Mouse (Mus musculus) CH12.LX (cell line): ENCODE measurements around the gene Gm49388. TPM values are rescaled to one million over a fixed set of nuclear protein-coding genes. Genes with fewer than 3 reads are reported as not detected.
A peak's percentile ranks its signal among the peaks of the same experiment; 100 is the strongest.

Experiments used
- DNase-seq: peaks from one replicate; pipeline ENCODE4 v3.0.0-alpha.2; 2013; ENCODE audit errors: extremely low read depth
- H3K27ac ChIP-seq: 2 replicates; pipeline ENCODE4 v1.5.1; 2012; ENCODE audit warnings: low read depth, mild to moderate bottlenecking, control low read depth, moderate library complexity; ENCODE audit not compliant: insufficient read depth
- H3K27me3 ChIP-seq: replicated peaks from 2 replicates; pipeline ENCODE3; 2012; ENCODE audit warnings: inconsistent platforms
- H3K36me3 ChIP-seq, 2 experiments: replicated peaks in 1 of 2; 2 replicates each; pipeline versions ENCODE3 to v1.6.1; 2012; ENCODE audit warnings: inconsistent platforms in 1 of 2, low read length in 1 of 2, mild to moderate bottlenecking in 1 of 2, mixed read lengths in 1 of 2, moderate library complexity in 1 of 2; ENCODE audit not compliant: control insufficient read depth in 1 of 2, insufficient read depth in 1 of 2
- H3K4me1 ChIP-seq, 2 experiments: 2 replicates each; pipeline ENCODE4 v1.6.1; 2012; ENCODE audit warnings: inconsistent platforms in 1 of 2, moderate library complexity in 1 of 2; ENCODE audit not compliant: insufficient read depth in 2 of 2, control insufficient read depth in 1 of 2
- H3K4me2 ChIP-seq: 2 replicates; pipeline ENCODE4 v1.6.1; 2012; ENCODE audit warnings: low read depth, mild to moderate bottlenecking, control low read depth; ENCODE audit not compliant: poor library complexity, insufficient read depth, severe bottlenecking
- H3K4me3 ChIP-seq, 3 experiments: fragments of 150-350 bp in 1 of 3; sonication (generic) in 1 of 3; replicated peaks in 1 of 3; 2 replicates each; pipeline versions ENCODE3 to v1.5.1; 2011 to 2012; ENCODE audit warnings: low read depth in 2 of 3, low read length in 2 of 3, mild to moderate bottlenecking in 2 of 3, moderate library complexity in 2 of 3, control low read depth in 1 of 3, improper control_type of control experiment in 1 of 3, inconsistent platforms in 1 of 3, mixed read lengths in 1 of 3; ENCODE audit not compliant: poor library complexity in 1 of 3
- H3K79me2 ChIP-seq: replicated peaks from 2 replicates; pipeline ENCODE4 v1.6.1; 2012; ENCODE audit warnings: mild to moderate bottlenecking, moderate library complexity; ENCODE audit not compliant: control insufficient read depth, poor library complexity, insufficient read depth, severe bottlenecking; ENCODE audit errors: extremely low read depth
- H3K9ac ChIP-seq: 2 replicates; pipeline ENCODE4 v1.6.1; 2012; ENCODE audit warnings: low read depth, mild to moderate bottlenecking, control low read depth, moderate library complexity; ENCODE audit not compliant: insufficient read depth
- H3K9me3 ChIP-seq: replicated peaks from 2 replicates; pipeline ENCODE3; 2012; ENCODE audit warnings: low read length, inconsistent platforms, mixed read lengths
- CHD1 ChIP-seq: IDR thresholded peaks from 2 replicates; pipeline ENCODE4 v1.6.1; 2012; ENCODE audit warnings: low read depth, low read length, improper control_type of control experiment, inconsistent platforms
- CTCF ChIP-seq, 2 experiments: IDR thresholded peaks in 1 of 2; conservative IDR thresholded peaks in 1 of 2; 2 replicates each; pipeline ENCODE4 v1.5.1; 2011 to 2012; ENCODE audit warnings: low read depth in 2 of 2, low read length in 2 of 2, improper control_type of control experiment in 1 of 2, inconsistent platforms in 1 of 2, mild to moderate bottlenecking in 1 of 2, moderate library complexity in 1 of 2
- EP300 ChIP-seq: IDR thresholded peaks from 2 replicates; pipeline ENCODE4 v1.6.1; 2011; ENCODE audit warnings: low read length, improper control_type of control experiment
- HCFC1 ChIP-seq: IDR thresholded peaks from 2 replicates; pipeline ENCODE4 v1.6.1; 2012; ENCODE audit warnings: low read depth, mild to moderate bottlenecking, inconsistent platforms, low read length, improper control_type of control experiment
- JUND ChIP-seq: conservative IDR thresholded peaks from 2 replicates; pipeline ENCODE4 v1.6.1; 2011; ENCODE audit warnings: low read depth, low read length, improper control_type of control experiment
- MAZ ChIP-seq: IDR thresholded peaks from 2 replicates; pipeline ENCODE4 v1.6.1; 2012; ENCODE audit warnings: low read depth, mild to moderate bottlenecking, inconsistent platforms, low read length, improper control_type of control experiment, moderate library complexity
- NELFE ChIP-seq: IDR thresholded peaks from 2 replicates; pipeline ENCODE4 v1.6.1; 2011; ENCODE audit warnings: low read depth, low read length, improper control_type of control experiment
- NRF1 ChIP-seq: IDR thresholded peaks from 2 replicates; pipeline ENCODE4 v1.6.1; 2014; ENCODE audit warnings: low read depth, mild to moderate bottlenecking, inconsistent platforms, low read length, improper control_type of control experiment, moderate library complexity
- POLR2AphosphoS2 ChIP-seq: IDR thresholded peaks from 2 replicates; pipeline ENCODE4 v1.6.1; 2011; ENCODE audit warnings: low read depth, low read length, improper control_type of control experiment
- RAD21 ChIP-seq: IDR thresholded peaks from 2 replicates; pipeline ENCODE4 v1.6.1; 2011; ENCODE audit warnings: low read depth, mild to moderate bottlenecking, low read length, improper control_type of control experiment, moderate library complexity
- RCOR1 ChIP-seq: conservative IDR thresholded peaks from 2 replicates; pipeline ENCODE4 v1.6.1; 2012; ENCODE audit warnings: low read depth, mild to moderate bottlenecking, inconsistent platforms, low read length, improper control_type of control experiment
- SMC3 ChIP-seq: IDR thresholded peaks from 2 replicates; pipeline ENCODE4 v1.6.1; 2011; ENCODE audit warnings: low read depth, low read length, improper control_type of control experiment
- TCF12 ChIP-seq: IDR thresholded peaks from 2 replicates; pipeline ENCODE4 v1.6.1; 2014; ENCODE audit warnings: low read depth, mild to moderate bottlenecking, inconsistent platforms, low read length, improper control_type of control experiment
- USF1 ChIP-seq: IDR thresholded peaks from 2 replicates; pipeline ENCODE4 v1.6.1; 2014; ENCODE audit warnings: low read depth, mild to moderate bottlenecking, inconsistent platforms, low read length, improper control_type of control experiment
- USF2 ChIP-seq: conservative IDR thresholded peaks from 2 replicates; pipeline ENCODE4 v1.6.1; 2011; ENCODE audit warnings: low read depth, low read length, improper control_type of control experiment
- ZC3H11A ChIP-seq: IDR thresholded peaks from 2 replicates; pipeline ENCODE4 v1.6.1; 2012; ENCODE audit warnings: low read depth, mild to moderate bottlenecking, inconsistent platforms, low read length, improper control_type of control experiment
- ZNF384 ChIP-seq: IDR thresholded peaks from 2 replicates; pipeline ENCODE4 v1.6.1; 2012; ENCODE audit warnings: low read depth, low read length, improper control_type of control experiment, inconsistent platforms
- dilution Hi-C: fragments of 300-500 bp; cut with MboI; formaldehyde crosslinking; loops from 2 replicates; pipeline ENCODE4 v1.14.3; 2020; ENCODE audit warnings: low sequenced_read_pairs; ENCODE audit not compliant: extremely low pct_unique_long_range_greater_than_20kb, extremely low pct_ligation_motif_present
- in situ Hi-C: fragments of 300-500 bp; cut with MboI; formaldehyde crosslinking; loops from 3 replicates; pipeline ENCODE4 v1.14.3; 2019; ENCODE audit warnings: low sequenced_read_pairs, low pct_ligation_motif_present, low pct_unique_long_range_greater_than_20kb, mixed read lengths
- polyA plus RNA-seq: library from polyadenylated mRNA; unstranded; fragments of >175 nt; gene quantifications from 2 replicates; pipeline ENCODE4 v1.2.1, GENCODE M21; 2012; ENCODE audit warnings: low read depth; ENCODE audit not compliant: insufficient read length
- total RNA-seq, 2 experiments: library from RNA; depleted of rRNA; stranded (reverse); fragments of 300-350 nt in 1 of 2; fragments of >200 nt in 1 of 2; gene quantifications; 2 replicates each; pipeline ENCODE4 v1.2.3; 2012 to 2014

The Gm49388 gene
- total and polyA plus RNA-seq, 3 experiments = 0.98 to 4.3 TPM; not detected in 1

- Histone ChIP-seq H3K4me1 (peaks cover 4 to 18% of the 10 kb centered on the region in 2 experiments; a peak in 3 of 4 replicates), H3K4me3 (peak overlapping the region in 1 of 3 experiments; percentile 71), H3K27me3 (no peaks in the 10 kb centered on the region), H3K79me2 (no peaks in the 10 kb centered on the region), H3K27ac (no peak overlapping the region), H3K9ac (no peak overlapping the region), H3K4me2 (no peak overlapping the region), H3K36me3 (peaks cover 37 to 51% of the 10 kb centered on the region in 2 experiments), H3K9me3 (no peaks in the 10 kb centered on the region)
- in situ Hi-C loops = no loop called here
- TF ChIP-seq CTCF (conservative IDR thresholded peaks at IDR 0.05 in 1 of 2, IDR thresholded peaks at IDR 0.05 in 1 of 2; ENCODE audit: low read depth in 2 of 2, low read length in 2 of 2) = no peak
- DNase-seq = no peak
- dilution Hi-C loops = no loop called here
Measured at GRCm38 (mm10) chr7:127747559-127748234, 37.7 kb upstream of the Gm49388 start.

GRCm38 (mm10) chr7:127748235-127748560 lies 37.2 kb upstream of the Gm49388 start:
- no peak for DNase-seq
- no peak overlapping the region for H3K4me3 ChIP-seq
- TF ChIP-seq JUND (no peak), RAD21 (no peak), SMC3 (no peak), ZC3H11A (no peak), RCOR1 (no peak), EP300 (no peak), CHD1 (no peak), NRF1 (no peak), USF2 (no peak), HCFC1 (no peak), USF1 (no peak), MAZ (no peak), NELFE (no peak), POLR2AphosphoS2 (no peak), ZNF384 (no peak), TCF12 (no peak)
- H3K36me3 ChIP-seq = peaks cover 42 to 56% of the 10 kb centered on the region in 2 experiments
- H3K9ac ChIP-seq = no peak overlapping the region
- no peaks in the 10 kb centered on the region for H3K79me2 ChIP-seq
- no peaks in the 10 kb centered on the region for H3K27me3 ChIP-seq
- in situ Hi-C loops (no loop called here), dilution Hi-C loops (no loop called here)
- H3K9me3 ChIP-seq = no peaks in the 10 kb centered on the region
- no peak overlapping the region for H3K4me2 ChIP-seq
- H3K27ac ChIP-seq = no peak overlapping the region
- peaks cover 4 to 23% of the 10 kb centered on the region in 2 experiments; a peak in 3 of 4 replicates for H3K4me1 ChIP-seq
